ENCODE assay signal across 8 mouse cellular contexts in the genomic region with DNA sequence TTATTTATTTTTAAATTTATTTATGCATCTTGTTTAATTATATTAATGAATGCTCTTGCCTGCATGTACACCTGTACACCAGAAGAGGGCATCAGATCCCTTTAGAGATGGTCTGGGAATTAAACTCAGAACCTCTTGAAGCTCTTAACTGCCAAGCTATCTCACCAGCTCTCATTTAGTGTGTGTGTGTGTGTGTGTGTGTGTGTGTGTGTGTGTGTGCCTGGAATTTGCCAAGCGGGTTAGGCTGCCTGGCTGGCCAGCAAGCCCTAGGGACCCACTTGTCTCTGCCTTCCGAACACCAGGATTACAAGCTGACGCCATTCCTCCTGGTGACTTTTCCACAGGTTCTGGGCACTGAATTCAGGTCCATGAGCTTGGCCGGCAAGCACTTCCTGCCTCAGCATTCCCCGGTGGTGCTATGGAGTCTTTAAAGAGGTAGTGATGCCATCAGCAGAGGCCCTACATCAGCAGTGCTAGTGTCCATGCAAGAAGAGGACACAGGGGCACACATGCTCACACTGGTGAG. TPM values are rescaled to one million over a fixed set of nuclear protein-coding genes. Genes with fewer than 3 reads are reported as not detected.
DNase-seq lines count a peak whose midpoint lies in the region; ATAC-seq lines count a peak whose summit lies in the region.

No protein-coding gene starts in this region.

- H3K4me1 ChIP-seq in forebrain, embryonic 11.5 days (replicated peaks; ENCODE audit: control insufficient read depth, insufficient read depth, low read length): no peaks in the 10 kb centered on the region
- peaks cover 6% of the 10 kb centered on the region for H3K4me1 ChIP-seq in intestine, embryonic 16.5 days (ENCODE audit: control insufficient read depth, insufficient read depth, low read length)
- H3K4me1 ChIP-seq in stomach, embryonic 16.5 days (ENCODE audit: control insufficient read depth, insufficient read depth, low read length): no peaks in the 10 kb centered on the region; the same call in 1 of the 2 replicates

- intact Hi-C loops in gastrocnemius, postnatal 36 days (cut with DNase I): no loop called here

- H3K9ac ChIP-seq in forebrain, embryonic 11.5 days (ENCODE audit: low read length): no peak overlapping the region; the same call in 1 of the 2 replicates
- no peak overlapping the region for H3K9ac ChIP-seq in intestine, embryonic 16.5 days (ENCODE audit: low read depth, low read length)
- H3K9ac ChIP-seq in stomach, embryonic 16.5 days (ENCODE audit: low read length): no peak overlapping the region; the same call in 1 of the 2 replicates

- peak; percentile 79 for ATAC-seq in CD4-positive, CD25-positive, alpha-beta regulatory T cell, adult 4 months
- peak; percentile 42; the same call in 1 of the 2 replicates for ATAC-seq in forebrain, embryonic 11.5 days (replicated peaks; ENCODE audit: low FRiP score)
- ATAC-seq in intestine, embryonic 16.5 days: peak; percentile 72
- ATAC-seq in stomach, embryonic 16.5 days (ENCODE audit: insufficient read depth, low FRiP score): peak; percentile 56; the same call in 1 of the 2 replicates

- peak overlapping the region; percentile 74 for H3K4me2 ChIP-seq in forebrain, embryonic 11.5 days (ENCODE audit: low read depth, low read length, severe bottlenecking)
- H3K4me2 ChIP-seq in intestine, embryonic 16.5 days (ENCODE audit: low read depth, low read length): peak overlapping the region; percentile 72
- H3K4me2 ChIP-seq in stomach, embryonic 16.5 days (ENCODE audit: low read depth, low read length): peak overlapping the region; percentile 71

- H3K9me3 ChIP-seq in forebrain, embryonic 11.5 days (ENCODE audit: control insufficient read depth, low read length): no peaks in the 10 kb centered on the region; the same call in 1 of the 2 replicates
- H3K9me3 ChIP-seq in intestine, embryonic 16.5 days (ENCODE audit: control insufficient read depth, low read length): no peaks in the 10 kb centered on the region
- H3K9me3 ChIP-seq in stomach, embryonic 16.5 days (replicated peaks; ENCODE audit: control insufficient read depth, low read length): no peaks in the 10 kb centered on the region

- peak overlapping the region; percentile 34 for H3K4me3 ChIP-seq in forebrain, embryonic 11.5 days (ENCODE audit: low read depth, low read length)
- H3K4me3 ChIP-seq in intestine, embryonic 16.5 days (ENCODE audit: low read length): peak overlapping the region; percentile 43
- H3K4me3 ChIP-seq in stomach, embryonic 16.5 days (replicated peaks; ENCODE audit: low read length): peak overlapping the region; percentile 39

- 46% methylated on average over 5 of the region's 5 CpGs for WGBS in forebrain, embryonic 11.5 days
- 44% methylated on average over 5 of the region's 5 CpGs for WGBS in intestine, embryonic 16.5 days
- WGBS in stomach, embryonic 16.5 days: 48% methylated on average over 5 of the region's 5 CpGs

- peak; percentile 14 for DNase-seq in T-cell, adult 2 months (ENCODE audit: low spot score)
- no peak for DNase-seq in forebrain, embryonic 11.5 days (ENCODE audit: low spot score)
- peak; percentile 46 for DNase-seq in lung, postnatal 25 days (ENCODE audit: low spot score)
- no peak for DNase-seq in gastrocnemius, postnatal 36 days
- no peak for DNase-seq in right cerebral cortex, adult 18-20 months

- H3K27ac ChIP-seq in forebrain, embryonic 11.5 days (ENCODE audit: low read depth, low read length): no peak overlapping the region
- no peak overlapping the region for H3K27ac ChIP-seq in intestine, embryonic 16.5 days (ENCODE audit: low read length)
- H3K27ac ChIP-seq in stomach, embryonic 16.5 days (ENCODE audit: low read length): no peak overlapping the region

- H3K27me3 ChIP-seq in forebrain, embryonic 11.5 days (ENCODE audit: control insufficient read depth, insufficient read depth, low read length): no peaks in the 10 kb centered on the region
- H3K27me3 ChIP-seq in intestine, embryonic 16.5 days (replicated peaks; ENCODE audit: control insufficient read depth, insufficient read depth, low read length): no peaks in the 10 kb centered on the region
- H3K27me3 ChIP-seq in stomach, embryonic 16.5 days (ENCODE audit: control insufficient read depth, insufficient read depth, low read length): no peaks in the 10 kb centered on the region

- no peaks in the 10 kb centered on the region for H3K36me3 ChIP-seq in forebrain, embryonic 11.5 days (ENCODE audit: control insufficient read depth, insufficient read depth, low read length)
- H3K36me3 ChIP-seq in intestine, embryonic 16.5 days (ENCODE audit: control insufficient read depth, insufficient read depth, low read length): no peaks in the 10 kb centered on the region
- H3K36me3 ChIP-seq in stomach, embryonic 16.5 days (ENCODE audit: control insufficient read depth, insufficient read depth, low read length): no peaks in the 10 kb centered on the region

RNA-seq across cellular contexts. Expression of a gene that starts 8.4 kb away (rescaled TPM):
- polyA plus RNA-seq in CD4-positive, CD25-positive, alpha-beta regulatory T cell, adult 4 months (2017; shearing (Covaris generic)): 100 to 1,000 TPM; 260 to 314 TPM
- 41.6 and 45.8 TPM in 2 replicates for polyA plus RNA-seq in forebrain, embryonic 11.5 days (2014; fragmentation: Nextera tagmentation; extraction: Ambion mirVana)
- 53.8 and 54.1 TPM in 2 replicates for polyA plus RNA-seq in intestine, embryonic 16.5 days (2015; fragmentation: Nextera tagmentation; extraction: Ambion mirVana)
- polyA plus RNA-seq in stomach, embryonic 16.5 days (2015; fragmentation: Nextera tagmentation; extraction: Ambion mirVana): 36.8 and 41.7 TPM in 2 replicates
- 1 to 10 TPM; 8.5 to 8.6 TPM for total RNA-seq in gastrocnemius, postnatal 36 days (2021)

RNA-seq across cellular contexts. Expression of a gene that starts 20.7 kb away (rescaled TPM):
- polyA plus RNA-seq in CD4-positive, CD25-positive, alpha-beta regulatory T cell, adult 4 months (2017; shearing (Covaris generic)): 10 to 100 TPM; 17.1 to 27.4 TPM
- polyA plus RNA-seq in forebrain, embryonic 11.5 days (2014; fragmentation: Nextera tagmentation; extraction: Ambion mirVana): 50.5 and 51.2 TPM in 2 replicates
- 20.0 and 20.9 TPM in 2 replicates for polyA plus RNA-seq in intestine, embryonic 16.5 days (2015; fragmentation: Nextera tagmentation; extraction: Ambion mirVana)
- 20.2 and 21.7 TPM in 2 replicates for polyA plus RNA-seq in stomach, embryonic 16.5 days (2015; fragmentation: Nextera tagmentation; extraction: Ambion mirVana)
- 10 to 100 TPM; 30.3 to 36.8 TPM for total RNA-seq in gastrocnemius, postnatal 36 days (2021)

RNA-seq across cellular contexts. Expression of a gene that starts 35.7 kb away (rescaled TPM):
- 10 to 100 TPM; 14.8 to 18.4 TPM for polyA plus RNA-seq in CD4-positive, CD25-positive, alpha-beta regulatory T cell, adult 4 months (2017; shearing (Covaris generic))
- polyA plus RNA-seq in forebrain, embryonic 11.5 days (2014; fragmentation: Nextera tagmentation; extraction: Ambion mirVana): 3.1 TPM in 2 replicates
- polyA plus RNA-seq in intestine, embryonic 16.5 days (2015; fragmentation: Nextera tagmentation; extraction: Ambion mirVana): 1.9 and 2.4 TPM in 2 replicates
- polyA plus RNA-seq in stomach, embryonic 16.5 days (2015; fragmentation: Nextera tagmentation; extraction: Ambion mirVana): 2.8 and 2.9 TPM in 2 replicates
- under 1 TPM; 0.49 to 0.54 TPM for total RNA-seq in gastrocnemius, postnatal 36 days (2021)

Comparison
In these comparisons a context has a peak if more than half of its experiments do, and no peak if none do; other contexts are left out.
1. DNase-seq: peak in T-cell, adult 2 months (single experiment) and lung, postnatal 25 days (single experiment); none in forebrain, embryonic 11.5 days (single experiment), gastrocnemius, postnatal 36 days (0 of 2) and right cerebral cortex, adult 18-20 months (single experiment).
2. Peak in every context shown above with its lines, with median percentiles within 50 percentile points of each other: ATAC-seq, H3K4me2 ChIP-seq and H3K4me3 ChIP-seq.